Mouse (Mus musculus): ENCODE data around the gene Tuba1c.

- no peak for TF ChIP-seq EP300 (optimal IDR thresholded peaks at IDR 0.05)
- no peak for TF ChIP-seq CTCF (IDR thresholded peaks at IDR 0.05; ENCODE audit: low read depth)
Measured at GRCm38 (mm10) chr15:99018630-99019029, 11.1 kb upstream of the Tuba1c start.
